Mouse (Mus musculus) large intestine, adult 2 months (tissue): Measurements from ENCODE around the gene Atg13. TPM values are rescaled to one million over a fixed set of nuclear protein-coding genes. Genes with fewer than 3 reads are reported as not detected.

ENCODE experiments used
- DNase-seq: peaks from one replicate; pipeline ENCODE4 v3.0.0-alpha.2; 2012; ENCODE audit warnings: low read depth, low spot score
- WGBS: fragments of 180-500 bp; shearing (Covaris S2); methylation state at CpG from one replicate; pipeline ENCODE4 v1.1.7; 2018; 5-methylcytosine and 5-hydroxymethylcytosine counted together
- polyA plus RNA-seq: library from polyadenylated mRNA; depleted of rRNA; stranded (reverse); fragments of >200 nt; gene quantifications from 2 replicates; pipeline ENCODE4 v1.2.3, GENCODE M21; 2012

The Atg13 gene
- polyA plus RNA-seq, 1 experiment = 26.3 TPM

GRCm38 (mm10) chr2:91696225-91696590 is 14.2 kb downstream of the Atg13 start:
- no peak for DNase-seq
- 68% methylated on average over 1 of the region's 1 CpGs for WGBS

GRCm38 (mm10) chr2:91695436-91696224 is 14.7 kb downstream of the Atg13 start:
- WGBS = 90% methylated on average over 10 of the region's 10 CpGs
- no peak for DNase-seq

GRCm38 (mm10) chr2:91689452-91689851 is 20.9 kb downstream of the Atg13 start:
- DNase-seq = no peak
- WGBS = 81% methylated on average over 7 of the region's 7 CpGs

GRCm38 (mm10) chr2:91683919-91684318 is 26.5 kb downstream of the Atg13 start:
- DNase-seq = no peak
- WGBS = 56% methylated on average over 8 of the region's 8 CpGs

GRCm38 (mm10) chr2:91682850-91683249 is 27.5 kb downstream of the Atg13 start:
- DNase-seq = no peak
- 61% methylated on average over 4 of the region's 4 CpGs for WGBS

- no peak for DNase-seq
Measured at GRCm38 (mm10) chr2:91676961-91677360, 33.4 kb downstream of the Atg13 start.

GRCm38 (mm10) chr2:91676420-91676819 is 34.0 kb downstream of the Atg13 start:
- DNase-seq = no peak
- 68% methylated on average over 2 of the region's 2 CpGs for WGBS

GRCm38 (mm10) chr2:91674895-91675294 is 35.5 kb downstream of the Atg13 start:
- WGBS = 94% methylated on average over 5 of the region's 5 CpGs
- DNase-seq = no peak

- WGBS = 76% methylated on average over 2 of the region's 2 CpGs
Measured at GRCm38 (mm10) chr2:91673587-91673986, 36.8 kb downstream of the Atg13 start.

GRCm38 (mm10) chr2:91670038-91670437 is 40.3 kb downstream of the Atg13 start:
- WGBS = 69% methylated on average over 6 of the region's 6 CpGs
- DNase-seq = no peak

More at GRCm38 (mm10) chr2:91673587-91673986, 36.8 kb downstream of the Atg13 start:
- no peak for DNase-seq

GRCm38 (mm10) chr2:91669326-91669725 is 41.0 kb downstream of the Atg13 start:
- no peak for DNase-seq
- WGBS = 93% methylated on average over 8 of the region's 8 CpGs

- 62% methylated on average over 2 of the region's 2 CpGs for WGBS
- no peak for DNase-seq
Measured at GRCm38 (mm10) chr2:91667747-91668146, 42.6 kb downstream of the Atg13 start.

- 81% methylated on average over 6 of the region's 6 CpGs for WGBS
Measured at GRCm38 (mm10) chr2:91666386-91666910, 43.9 kb downstream of the Atg13 start.

GRCm38 (mm10) chr2:91664780-91665179 is 45.6 kb downstream of the Atg13 start:
- DNase-seq = no peak

More at GRCm38 (mm10) chr2:91666386-91666910, 43.9 kb downstream of the Atg13 start:
- DNase-seq = no peak

GRCm38 (mm10) chr2:91660981-91661380 is 49.4 kb downstream of the Atg13 start:
- DNase-seq = no peak
- 84% methylated on average over 6 of the region's 6 CpGs for WGBS

- 95% methylated on average over 8 of the region's 8 CpGs for WGBS
Measured at GRCm38 (mm10) chr2:91659657-91660056, 50.7 kb downstream of the Atg13 start.

GRCm38 (mm10) chr2:91656774-91657173 is 53.6 kb downstream of the Atg13 start:
- WGBS = 62% methylated on average over 8 of the region's 8 CpGs
- no peak for DNase-seq

More at GRCm38 (mm10) chr2:91659657-91660056, 50.7 kb downstream of the Atg13 start:
- DNase-seq = no peak

GRCm38 (mm10) chr2:91655827-91656226 is 54.5 kb downstream of the Atg13 start:
- WGBS = 53% methylated on average over 6 of the region's 6 CpGs
- no peak for DNase-seq

GRCm38 (mm10) chr2:91655388-91655787 is 55.0 kb downstream of the Atg13 start:
- WGBS = 37% methylated on average over 5 of the region's 5 CpGs
- peak; percentile 45 for DNase-seq

GRCm38 (mm10) chr2:91652863-91653262 is 57.5 kb downstream of the Atg13 start:
- 45% methylated on average over 6 of the region's 6 CpGs for WGBS
- no peak for DNase-seq
